Mouse (Mus musculus) c-Kit-positive CD71-negative TER-119-negative erythroid progenitor cells, embryonic 14.5 days (primary cell): ENCODE measurements at regions not wholly inside any gene's neighbourhood (a gene's known extent, or its start where the extent isn't known, plus 50 kb on each side); places are given as distances from the start of the nearest gene placed in this dataset.

Source experiments
- DNase-seq: peaks from one replicate; pipeline ENCODE4 v3.0.0-alpha.2; 2013; ENCODE audit warnings: low read depth

DNA sequence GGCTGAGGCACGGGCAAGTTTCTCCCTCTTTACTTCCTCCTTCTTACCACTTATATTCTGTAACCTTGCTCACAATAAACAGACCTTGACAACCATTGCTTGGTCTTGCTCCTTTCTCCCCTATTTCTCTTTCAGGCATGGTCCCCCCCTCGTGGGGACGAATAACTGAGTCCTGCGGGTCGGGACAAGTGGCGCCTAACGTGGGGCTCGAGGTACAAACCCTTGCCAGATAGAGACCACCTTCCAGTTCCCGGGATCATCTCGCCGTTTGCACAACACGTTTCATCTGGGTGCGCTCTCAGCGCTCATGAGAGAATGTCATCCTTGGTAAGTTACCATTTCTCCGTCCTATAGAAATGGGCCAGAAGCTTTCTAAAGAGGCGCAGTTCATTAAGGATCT is 79.6 kb upstream of the Foxn3 start:
- DNase-seq: no peak

DNA sequence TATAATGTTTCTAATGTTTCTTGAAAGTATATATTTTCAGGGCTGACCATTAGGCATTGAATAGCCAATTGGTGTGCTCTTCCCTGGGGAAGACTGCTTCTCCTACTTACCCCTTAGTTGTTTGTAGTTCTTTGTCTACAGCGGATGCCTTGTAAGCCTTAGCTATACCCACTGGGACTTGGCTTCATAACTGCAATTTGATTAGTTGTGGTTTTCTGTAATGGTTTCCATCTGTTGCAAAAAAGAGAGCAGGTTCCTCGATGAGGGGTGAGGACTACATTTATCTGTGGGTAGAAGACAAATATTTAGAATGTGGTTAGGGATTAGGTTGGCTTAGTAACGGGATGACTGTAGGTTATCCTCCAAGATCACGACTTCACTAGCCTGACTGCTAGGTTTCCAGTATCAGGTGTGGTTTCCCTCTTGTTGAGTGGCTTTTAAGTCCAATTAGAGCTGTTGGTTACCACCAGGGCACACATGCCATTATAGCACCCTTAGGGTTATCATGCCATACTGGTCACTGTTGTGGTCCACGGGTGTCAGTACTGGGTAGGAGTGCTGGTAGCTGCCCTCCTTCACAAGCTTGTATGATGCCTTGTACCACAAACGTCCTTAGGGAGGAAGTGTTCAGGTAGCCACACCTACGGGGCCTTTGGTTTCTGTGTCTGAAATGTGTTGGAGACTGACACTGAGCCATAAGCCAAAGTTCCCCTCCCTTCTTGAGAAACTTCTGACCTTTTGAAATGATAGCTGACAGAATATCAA is 78.9 kb upstream of the Foxn3 start:
- DNase-seq: no peak

DNA sequence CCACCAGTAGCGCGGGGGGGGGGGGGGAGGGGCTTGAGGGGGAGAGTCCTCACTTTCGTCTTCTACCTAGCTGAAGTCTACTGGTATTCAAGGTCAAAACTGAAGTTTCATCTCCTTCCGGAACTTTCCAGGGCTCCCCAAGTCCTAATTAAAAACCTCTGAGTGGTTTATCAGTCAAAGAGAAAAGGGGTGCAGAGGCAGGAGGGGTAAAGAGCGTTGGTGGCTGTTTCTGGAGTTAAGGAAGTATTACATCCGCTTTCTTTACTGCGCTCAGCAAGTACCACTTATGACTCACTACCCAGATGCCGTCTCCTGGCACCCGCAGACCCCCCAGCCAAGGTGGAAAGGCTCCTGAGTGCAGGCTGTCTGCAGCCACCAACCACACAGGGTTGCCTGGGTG is 77.9 kb upstream of the Foxn3 start:
- peak; percentile 56 for DNase-seq

DNA sequence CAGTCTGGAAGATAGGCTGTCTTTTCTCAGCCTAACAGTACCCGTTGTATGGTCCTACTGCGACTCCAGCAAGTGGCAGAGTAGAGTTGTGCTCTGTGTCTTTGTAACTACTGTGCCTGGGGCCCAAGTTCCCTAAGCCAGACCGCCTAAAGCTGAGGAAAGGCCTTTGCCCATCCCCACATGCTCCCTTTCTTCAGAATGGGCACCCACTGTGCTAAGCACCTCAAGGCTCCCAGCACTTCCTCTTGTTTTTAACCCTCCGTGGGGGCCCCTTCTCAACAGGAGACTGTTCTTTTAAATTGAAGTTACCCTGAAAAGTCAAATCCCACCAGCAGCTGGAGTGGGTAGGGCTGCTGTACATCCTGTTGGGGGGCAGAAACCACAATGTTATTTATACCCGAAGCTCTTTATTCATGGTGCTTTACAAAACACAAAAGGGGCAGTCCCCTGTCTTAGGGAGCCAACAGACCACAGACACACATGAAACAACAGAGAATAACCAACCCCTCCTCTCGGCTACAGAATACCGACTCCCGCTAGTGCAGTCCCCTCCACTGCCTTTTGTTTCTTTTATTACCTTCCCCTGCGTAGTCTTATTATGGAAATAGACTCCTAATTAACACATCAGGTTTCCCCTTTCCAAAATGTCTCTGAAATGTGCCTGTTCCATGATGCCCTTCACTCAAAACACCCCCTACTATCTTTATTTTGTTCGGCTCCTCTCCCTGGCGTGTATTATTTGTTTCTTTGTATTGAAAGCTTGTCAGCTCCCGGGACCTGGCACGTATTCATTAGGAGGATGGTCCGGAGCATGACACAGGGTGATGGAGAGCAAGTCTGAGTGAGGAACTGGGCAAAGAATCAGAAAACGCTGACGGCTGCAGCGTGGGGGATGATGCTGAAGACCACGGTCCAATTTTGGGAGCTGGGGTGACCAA is 77.1 kb upstream of the Foxn3 start:
- peak; percentile 40 for DNase-seq

DNA sequence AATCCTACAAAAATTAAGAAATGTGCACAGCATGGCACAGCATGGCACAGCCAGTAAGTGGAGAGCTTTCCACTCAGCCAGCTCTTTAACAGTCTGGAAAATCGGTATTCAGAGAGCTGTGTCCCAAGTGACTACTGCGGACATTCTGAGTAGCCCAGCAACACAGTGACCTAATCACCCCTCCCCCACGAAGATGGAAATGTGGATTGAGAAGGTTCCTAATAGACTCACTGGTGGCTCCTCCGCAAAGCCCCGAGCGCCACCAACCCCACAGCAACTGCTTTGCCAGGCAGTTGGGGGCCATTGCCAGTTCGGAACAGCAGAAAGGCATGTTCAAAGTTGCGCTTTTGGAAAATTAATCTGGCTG is 76.4 kb upstream of the Foxn3 start:
- DNase-seq: no peak

DNA sequence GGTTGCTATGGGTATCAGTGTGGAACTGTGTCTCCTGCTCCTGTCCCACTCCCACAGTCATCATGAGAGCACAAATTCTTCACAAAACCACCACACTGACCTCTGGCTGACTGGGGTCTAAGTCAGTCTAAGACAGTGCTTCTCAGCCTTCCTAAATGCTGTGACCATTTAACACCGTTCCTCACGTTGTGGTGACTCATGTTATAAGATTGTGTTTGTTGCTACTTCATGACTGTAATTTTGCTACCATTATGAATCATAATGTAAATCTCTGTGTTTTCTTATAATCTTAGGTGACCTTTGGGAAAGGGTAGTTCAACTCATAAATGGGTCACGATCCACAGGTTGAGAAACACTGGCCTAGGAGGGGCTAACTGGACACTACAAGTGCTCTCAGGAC is 75.7 kb upstream of the Foxn3 start:
- DNase-seq: no peak

DNA sequence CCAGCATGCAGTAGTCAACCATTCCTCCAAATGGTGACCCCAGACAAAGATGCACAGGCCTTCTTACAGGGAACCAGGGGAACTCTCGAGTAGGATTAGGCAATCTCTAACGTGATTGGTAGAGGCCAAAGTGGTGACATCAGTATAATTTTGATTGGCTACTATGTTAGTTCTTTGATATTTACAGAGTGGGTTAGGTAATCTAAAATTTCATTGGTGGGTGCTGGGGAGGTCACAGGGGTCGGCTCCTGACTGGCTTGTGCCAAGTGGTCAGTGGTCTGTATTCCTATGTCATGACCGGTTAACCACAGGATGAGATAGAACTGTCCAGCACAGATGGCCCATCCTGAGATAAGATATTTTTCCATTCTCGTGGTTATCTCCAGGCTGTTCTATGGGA is 74.6 kb upstream of the Foxn3 start:
- no peak for DNase-seq

DNA sequence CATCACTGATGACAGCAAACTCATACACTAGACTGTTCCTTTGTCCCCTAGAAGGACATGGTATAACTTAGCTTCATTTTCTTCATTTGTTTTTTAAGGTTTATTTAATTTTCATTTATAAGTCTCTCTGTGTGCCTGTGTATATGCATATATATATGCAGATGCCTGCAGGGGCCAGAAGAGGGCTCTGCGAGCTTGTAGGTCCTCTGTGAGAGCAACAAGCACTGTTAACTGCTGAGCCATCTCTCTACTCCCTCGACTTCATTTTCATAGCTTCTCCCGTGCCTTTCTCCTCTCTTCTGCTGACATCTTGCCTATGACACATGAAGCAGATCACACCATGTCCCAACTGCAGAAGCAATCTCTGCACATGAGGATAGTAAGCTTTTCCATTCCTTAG is 72.9 kb upstream of the Foxn3 start:
- DNase-seq: no peak

DNA sequence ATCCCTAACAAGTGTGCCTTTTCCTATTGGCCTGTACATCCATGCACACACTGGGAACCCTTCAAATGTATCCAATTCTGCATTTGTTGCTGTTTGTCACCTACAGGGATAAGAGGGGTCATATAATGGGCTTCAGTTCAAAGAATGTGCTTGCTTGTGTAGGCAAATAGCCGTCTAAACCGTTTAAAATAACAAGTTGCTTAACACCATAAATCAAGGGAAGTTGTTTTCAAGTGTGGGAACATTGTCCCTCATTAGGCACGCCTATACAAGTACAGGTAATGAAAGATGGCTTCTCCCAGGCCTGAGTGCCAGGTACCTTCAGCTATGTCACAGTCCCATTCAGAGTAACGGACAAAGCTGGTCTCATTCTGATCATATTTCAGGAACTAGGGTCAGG is 72.0 kb upstream of the Foxn3 start:
- no peak for DNase-seq

DNA sequence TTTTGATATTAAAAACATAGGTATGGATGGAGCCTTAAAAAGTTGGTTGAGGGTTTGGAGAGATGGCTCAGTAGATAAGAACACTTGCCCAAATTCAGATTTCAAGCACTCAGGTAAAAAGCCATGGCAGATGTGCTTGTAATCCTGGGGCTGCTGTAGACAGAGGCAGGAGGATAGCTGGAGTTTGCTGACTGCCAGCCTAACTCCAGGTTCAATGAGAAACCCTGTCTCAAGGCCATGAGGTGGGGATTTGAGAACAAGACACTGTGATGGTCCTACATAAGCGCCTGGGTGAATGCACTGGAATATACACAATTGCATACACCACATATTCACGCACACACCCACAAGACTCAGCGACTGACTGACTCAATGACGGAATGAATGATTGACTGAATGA is 71.3 kb upstream of the Foxn3 start:
- no peak for DNase-seq

DNA sequence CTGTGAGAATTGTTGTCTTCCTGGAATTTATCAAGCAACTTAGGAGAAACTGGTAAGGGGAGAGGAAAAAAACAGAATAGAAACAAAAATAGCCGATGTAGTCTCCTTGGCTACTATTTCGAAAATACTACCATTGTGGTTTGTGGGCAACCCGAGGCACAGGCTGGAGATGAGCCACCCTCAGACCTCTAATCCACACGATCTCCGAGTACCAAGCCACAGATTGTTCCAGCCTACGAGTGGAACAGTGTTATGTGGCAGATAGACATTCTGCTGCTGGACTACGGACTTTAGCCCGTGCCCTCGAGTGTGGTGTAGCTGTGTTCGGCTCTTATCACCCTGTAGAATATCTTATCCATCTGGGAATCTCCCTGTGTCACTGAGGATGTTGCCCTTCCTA is 70.3 kb upstream of the Foxn3 start:
- DNase-seq: no peak

DNA sequence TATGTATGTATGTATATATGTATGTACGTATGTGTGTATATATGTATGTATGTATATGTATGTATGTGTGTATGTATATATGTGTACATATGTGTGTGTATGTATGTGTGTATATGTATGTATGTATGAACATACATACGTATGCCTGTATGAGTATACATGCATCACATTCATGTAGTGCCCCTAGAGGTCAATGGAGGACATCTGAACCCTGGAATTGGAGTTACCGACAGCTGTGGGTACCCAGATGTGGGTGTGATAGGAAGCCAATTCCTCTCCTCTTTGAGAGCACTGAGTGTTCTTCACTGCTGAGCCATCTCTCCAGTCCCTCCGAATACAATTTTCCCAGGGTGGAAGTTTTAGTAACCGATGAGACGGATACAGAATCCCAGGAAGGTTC is 69.6 kb upstream of the Foxn3 start:
- DNase-seq: no peak

DNA sequence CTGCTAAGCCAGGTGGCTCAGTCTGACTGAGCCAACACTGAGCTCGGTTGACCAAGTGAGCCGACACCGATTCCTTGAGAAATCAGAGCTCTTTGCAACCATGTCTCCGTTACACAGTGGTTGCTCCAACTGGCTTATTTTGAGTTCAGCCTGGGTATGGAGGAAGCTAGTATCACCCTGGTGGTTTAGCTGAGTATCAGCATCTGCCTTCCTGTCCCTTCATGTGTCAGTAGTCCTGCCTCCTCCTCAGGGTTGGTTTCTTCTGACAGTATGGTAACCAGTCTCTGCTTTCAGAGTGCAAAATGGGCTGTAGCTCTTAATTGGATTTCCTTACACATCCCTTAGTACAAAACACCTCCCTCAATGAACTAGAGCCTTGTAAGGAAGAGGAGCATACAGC is 66.2 kb upstream of the Foxn3 start:
- DNase-seq: no peak

DNA sequence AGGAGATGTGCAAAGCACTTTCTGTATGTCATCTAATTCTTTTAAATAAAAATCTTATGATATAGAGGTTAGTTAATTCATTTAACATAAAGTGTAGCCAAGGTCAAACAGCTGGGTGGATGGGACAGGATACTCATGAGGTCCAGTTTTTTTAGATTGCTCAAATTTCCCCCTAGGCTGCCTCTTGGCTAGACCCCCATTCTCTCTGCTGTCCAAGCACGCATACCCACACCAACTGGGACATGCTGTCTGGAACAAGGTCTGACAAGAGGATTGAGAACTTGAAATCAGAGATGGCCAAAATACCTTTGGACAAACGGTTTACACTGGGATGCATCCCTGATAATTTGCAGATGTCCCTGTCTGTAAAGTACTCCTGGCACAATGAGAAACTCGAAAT is 65.0 kb upstream of the Foxn3 start:
- no peak for DNase-seq

DNA sequence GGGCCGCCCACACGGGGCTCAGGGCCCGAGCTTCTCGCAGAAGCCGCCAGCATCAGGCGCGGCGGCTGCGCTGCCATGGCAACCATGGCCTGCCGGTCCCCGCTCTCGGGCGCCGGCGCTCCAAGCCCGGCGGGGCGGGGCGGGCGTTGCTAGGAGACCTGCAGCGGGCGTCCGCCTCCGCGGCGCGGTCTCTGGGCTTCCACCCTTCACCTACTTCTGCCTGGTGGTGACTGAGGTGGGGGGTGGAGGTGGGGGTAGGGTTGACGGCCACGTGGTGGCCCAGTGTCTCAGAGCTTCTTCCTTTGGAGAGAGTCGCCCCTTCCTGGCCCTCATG is 64.5 kb upstream of the Foxn3 start:
- peak; percentile 74 for DNase-seq

DNA sequence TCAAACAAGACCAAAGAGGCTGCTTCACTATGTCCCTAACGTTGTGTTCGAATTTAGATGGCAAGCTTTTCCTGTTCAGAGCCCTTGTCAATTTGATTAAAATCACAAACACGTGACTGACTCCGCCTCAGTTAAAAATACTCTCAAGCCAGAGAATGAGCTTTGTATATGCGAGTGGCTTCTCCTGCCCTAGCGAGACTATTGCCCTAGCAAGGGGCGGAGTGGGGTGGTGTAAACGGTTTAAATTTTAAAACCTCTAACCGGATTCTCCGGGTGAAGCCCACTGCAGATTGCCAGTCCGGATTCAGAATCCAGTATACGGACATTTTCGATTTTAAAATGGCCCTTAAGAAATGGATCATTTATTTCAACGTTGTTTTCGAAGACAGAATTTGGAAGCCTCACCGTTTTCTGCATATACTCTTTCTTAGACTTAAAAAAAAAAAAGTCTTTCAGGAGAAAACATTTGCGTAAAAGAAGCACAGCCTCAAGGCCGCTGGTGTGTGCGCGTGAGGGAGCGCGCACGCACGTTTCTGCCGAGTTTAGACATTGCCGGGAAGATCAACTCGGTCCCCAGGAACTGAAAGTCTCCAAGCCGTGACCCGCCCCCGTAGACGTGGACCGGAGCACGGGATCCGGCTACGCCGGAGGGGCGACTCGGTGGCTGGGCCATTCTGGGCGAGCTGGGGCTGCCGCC is 64.0 kb upstream of the Foxn3 start:
- DNase-seq: no peak

DNA sequence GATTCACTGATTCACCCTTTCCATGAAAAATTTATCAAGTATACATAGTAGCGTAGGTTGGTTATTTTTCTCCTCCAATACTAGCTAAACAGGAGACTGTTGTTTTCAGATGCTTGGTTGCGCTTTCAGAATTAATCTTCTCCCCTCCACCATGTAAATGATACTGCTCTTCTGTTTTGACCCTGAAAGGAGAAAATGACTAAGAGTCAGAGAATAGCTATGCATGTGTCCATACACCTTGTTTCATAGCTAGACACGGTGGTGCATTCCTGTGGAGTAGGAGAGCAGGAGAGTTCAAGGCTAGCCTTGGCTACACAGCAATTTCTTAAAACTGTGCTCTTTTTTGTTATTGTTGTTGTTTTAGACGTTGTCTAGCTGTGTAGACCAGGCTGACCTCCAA is 62.8 kb upstream of the Foxn3 start:
- DNase-seq: no peak

DNA sequence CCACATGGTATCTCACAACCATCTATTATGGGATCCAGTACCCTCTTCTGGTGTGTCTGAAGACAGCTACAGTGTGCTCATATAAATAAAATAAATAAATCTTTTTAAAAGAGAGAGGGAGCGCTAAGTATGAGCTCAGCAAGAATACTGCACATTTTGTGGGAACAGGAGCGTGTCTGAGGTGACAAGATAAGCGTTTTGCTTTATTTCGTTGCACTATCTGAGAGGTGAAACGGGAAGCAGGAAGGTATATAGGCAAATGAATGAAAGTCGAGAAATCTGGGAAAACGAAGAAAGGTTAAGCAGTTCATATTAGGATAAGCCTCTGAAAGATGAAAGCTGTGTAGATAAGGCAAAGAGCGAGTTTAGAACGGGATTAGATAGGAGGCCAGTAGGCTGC is 61.7 kb upstream of the Foxn3 start:
- no peak for DNase-seq

DNA sequence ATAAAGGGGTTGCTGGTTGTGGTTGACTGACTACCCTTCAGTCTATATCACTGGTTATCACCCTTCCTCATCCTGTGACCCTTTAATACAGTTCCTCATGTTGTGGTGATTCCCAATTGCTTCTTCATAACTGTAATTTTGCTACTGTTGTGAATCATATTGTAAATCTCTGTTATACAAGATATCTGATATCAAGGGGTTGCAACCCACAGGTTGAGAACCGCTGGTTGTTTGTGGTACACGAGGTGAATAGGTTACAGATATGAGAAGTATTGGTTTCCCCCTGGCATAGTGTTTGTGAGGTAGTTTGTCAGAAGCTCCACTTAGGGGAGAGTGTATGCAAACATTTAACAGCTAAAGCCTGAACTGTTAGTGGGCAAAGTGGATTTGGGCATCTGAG is 58.9 kb upstream of the Foxn3 start:
- no peak for DNase-seq

DNA sequence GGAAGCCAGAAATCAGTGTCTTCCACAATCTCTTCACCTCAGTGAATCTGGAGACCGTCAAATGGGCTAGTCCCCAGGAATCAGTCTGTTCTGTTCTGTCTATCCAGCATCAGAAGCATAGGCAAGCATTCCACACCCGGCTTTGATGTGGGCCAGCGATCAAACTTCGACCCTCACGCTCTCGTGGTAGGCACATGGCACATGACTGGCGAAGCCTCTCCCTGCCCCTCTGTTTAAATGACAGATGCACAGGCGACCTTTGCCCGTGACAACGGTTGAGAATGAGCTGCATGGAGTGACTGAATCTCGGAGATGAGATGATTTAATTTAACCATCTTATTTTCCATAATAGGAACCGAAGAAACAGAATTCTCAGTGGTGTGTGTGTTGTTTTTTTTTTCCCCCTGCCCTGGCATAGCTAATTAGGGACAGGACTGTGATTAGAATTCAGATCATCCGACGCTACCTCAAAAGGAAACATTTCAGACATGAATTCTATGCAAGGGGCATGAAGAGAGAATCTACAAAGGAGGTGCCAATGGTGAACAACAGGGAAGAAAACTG is 53.9 kb upstream of the Foxn3 start:
- no peak for DNase-seq

DNA sequence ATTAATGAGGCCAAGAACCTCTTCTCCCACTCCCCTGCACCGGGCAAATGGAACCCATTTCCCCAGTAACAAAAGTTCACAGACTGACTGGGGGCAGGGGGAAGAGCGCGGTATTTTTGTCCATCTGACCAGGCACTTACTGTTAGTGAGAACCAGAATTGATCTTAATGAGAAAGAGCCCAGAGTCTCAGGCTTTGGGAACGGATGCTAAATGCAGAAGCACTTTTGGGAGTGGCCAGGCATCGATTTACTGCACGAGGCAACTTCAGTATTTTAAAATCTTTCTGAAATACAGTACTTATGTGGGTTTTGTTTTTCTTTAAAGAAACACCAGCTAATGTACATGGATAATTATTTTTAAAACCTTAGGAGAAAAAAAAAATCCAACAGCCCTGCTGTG is 51.0 kb upstream of the Foxn3 start:
- DNase-seq: no peak
